Mouse (Mus musculus) testis, adult 2 months (tissue): ENCODE results near the gene Slc16a10. TPM values are rescaled to one million over a fixed set of nuclear protein-coding genes. Genes with fewer than 3 reads are reported as not detected.

Experiments
- H3K27ac ChIP-seq: fragments of 200-500 bp; 2 replicates; pipeline ENCODE4 v1.5.1; 2012; ENCODE audit warnings: low read depth, low read length; ENCODE audit not compliant: control insufficient read depth, insufficient read depth
- H3K27me3 ChIP-seq: fragments of 200-500 bp; 2 replicates; pipeline ENCODE4 v1.6.1; 2012; ENCODE audit warnings: mild to moderate bottlenecking, low read length, moderate library complexity; ENCODE audit not compliant: control insufficient read depth, insufficient read depth
- H3K36me3 ChIP-seq: fragments of 200-500 bp; 2 replicates; pipeline ENCODE4 v1.6.1; 2012; ENCODE audit warnings: mild to moderate bottlenecking, low read length; ENCODE audit not compliant: control insufficient read depth, insufficient read depth
- H3K4me1 ChIP-seq: fragments of 200-500 bp; 2 replicates; pipeline ENCODE4 v1.6.1; 2012; ENCODE audit warnings: low read length; ENCODE audit not compliant: control insufficient read depth, insufficient read depth
- H3K4me3 ChIP-seq: fragments of 200-500 bp; 2 replicates; pipeline ENCODE4 v1.5.1; 2012; ENCODE audit warnings: low read depth, mild to moderate bottlenecking, low read length, moderate library complexity, mixed read lengths; ENCODE audit not compliant: control insufficient read depth
- CTCF ChIP-seq: fragments of 200-500 bp; IDR thresholded peaks from 2 replicates; pipeline ENCODE4 v1.5.1; 2012; ENCODE audit warnings: low read depth, mild to moderate bottlenecking, inconsistent platforms, low read length, moderate library complexity; ENCODE audit not compliant: control insufficient read depth, insufficient read depth, insufficient replicate concordance
- POLR2A ChIP-seq: fragments of 200-500 bp; IDR thresholded peaks from 2 replicates; pipeline ENCODE4 v1.6.1; 2012; ENCODE audit warnings: low read depth, mild to moderate bottlenecking, inconsistent platforms, low read length, moderate library complexity; ENCODE audit not compliant: control insufficient read depth
- polyA plus RNA-seq: library from polyadenylated mRNA; depleted of rRNA; stranded (reverse); fragments of >200 nt; gene quantifications from 2 replicates; pipeline ENCODE4 v1.2.3, GENCODE M21; 2012

Gene Slc16a10
- polyA plus RNA-seq, 1 experiment: 4.3 TPM

DNA sequence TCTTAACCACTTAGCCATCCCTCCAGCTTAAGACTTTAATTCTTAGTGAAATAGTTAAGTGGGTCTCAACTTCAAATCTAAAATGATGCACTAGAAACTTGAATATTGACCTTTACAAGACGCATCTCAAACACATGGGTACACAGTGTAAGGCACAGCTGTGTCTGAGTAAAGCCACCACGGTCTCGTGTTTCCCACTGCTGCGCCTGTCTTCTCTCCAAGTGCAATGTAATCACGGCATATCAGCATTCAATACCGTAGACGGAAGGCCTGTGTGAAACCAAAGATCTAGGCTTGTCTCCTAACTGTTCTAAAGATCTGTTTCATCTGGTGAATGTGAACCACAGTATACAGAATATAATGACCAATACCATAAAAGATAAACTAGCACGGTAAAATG lies 33.1 kb downstream of the Slc16a10 start:
- H3K27ac ChIP-seq: no peak overlapping the region
- H3K36me3 ChIP-seq: no peaks in the 10 kb centered on the region
- TF ChIP-seq CTCF: no peak
- TF ChIP-seq POLR2A: no peak
- H3K4me3 ChIP-seq: no peak overlapping the region
- H3K4me1 ChIP-seq: no peaks in the 10 kb centered on the region
- no peaks in the 10 kb centered on the region for H3K27me3 ChIP-seq

DNA sequence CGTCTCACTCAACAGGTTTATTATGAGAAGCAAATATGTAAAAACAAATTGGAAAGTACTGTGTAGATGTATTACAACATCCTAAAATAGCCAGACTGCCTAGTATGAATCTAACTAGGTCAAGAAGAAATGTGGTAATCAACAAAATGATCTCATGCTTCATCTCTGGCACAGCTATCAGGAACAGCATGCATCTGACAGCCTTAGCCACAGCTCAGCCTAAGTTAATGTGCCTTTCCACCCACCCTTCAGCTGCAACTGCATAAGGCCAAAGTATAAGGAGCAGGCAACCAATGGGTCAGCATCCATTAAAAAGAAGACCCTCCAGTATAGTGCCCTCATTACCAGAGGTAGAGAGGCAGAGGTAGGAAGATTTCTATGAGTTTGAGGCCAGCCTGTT lies 34.1 kb downstream of the Slc16a10 start:
- Histone ChIP-seq H3K27ac (no peak overlapping the region), H3K27me3 (no peaks in the 10 kb centered on the region), H3K36me3 (no peaks in the 10 kb centered on the region), H3K4me3 (no peak overlapping the region), H3K4me1 (no peaks in the 10 kb centered on the region)
- no peak for TF ChIP-seq POLR2A
- TF ChIP-seq CTCF: no peak

DNA sequence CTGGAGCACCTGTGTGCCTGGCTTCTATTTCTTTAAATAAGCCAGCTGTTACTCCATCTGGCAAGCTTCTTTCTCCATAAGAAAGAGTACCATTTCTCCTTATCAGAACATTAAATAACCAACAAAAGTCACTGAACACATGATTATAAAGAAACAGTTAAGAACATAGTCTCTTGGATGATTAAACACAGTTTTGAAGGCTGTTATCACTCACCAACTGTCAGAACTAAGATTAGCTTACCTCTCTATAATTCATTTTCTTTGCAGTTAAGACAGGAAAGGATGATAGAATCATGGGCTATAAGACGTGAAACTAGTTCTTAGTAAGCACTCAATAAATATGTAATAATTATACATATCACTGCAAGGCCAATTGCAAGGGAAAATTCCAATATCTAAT lies 36.9 kb downstream of the Slc16a10 start:
- no peaks in the 10 kb centered on the region for H3K36me3 ChIP-seq
- TF ChIP-seq CTCF (no peak), POLR2A (no peak)
- H3K27ac ChIP-seq: no peak overlapping the region
- H3K4me3 ChIP-seq: no peak overlapping the region
- H3K27me3 ChIP-seq: no peaks in the 10 kb centered on the region
- no peaks in the 10 kb centered on the region for H3K4me1 ChIP-seq

DNA sequence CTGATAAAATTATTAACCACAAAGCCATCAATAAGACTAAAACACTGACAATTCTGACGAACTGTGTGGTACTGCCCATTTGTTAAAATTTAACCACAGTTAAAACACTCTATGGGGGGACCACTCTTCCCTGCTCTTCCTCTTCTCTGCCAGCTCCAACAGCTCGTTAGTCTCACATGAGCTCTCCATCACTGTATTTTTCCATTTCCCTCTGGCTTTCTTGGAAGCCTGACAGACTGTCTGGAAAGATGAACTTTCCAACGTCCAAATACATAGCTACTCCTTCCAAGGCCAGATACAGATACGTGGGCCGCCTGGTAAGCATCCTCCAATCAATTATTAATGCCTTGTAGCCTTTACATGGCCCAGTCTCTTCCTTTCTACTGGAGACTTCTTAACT lies 38.3 kb downstream of the Slc16a10 start:
- no peaks in the 10 kb centered on the region for H3K27me3 ChIP-seq
- TF ChIP-seq CTCF (no peak), POLR2A (no peak)
- H3K4me3 ChIP-seq: no peak overlapping the region
- no peaks in the 10 kb centered on the region for H3K4me1 ChIP-seq
- H3K36me3 ChIP-seq: no peaks in the 10 kb centered on the region
- no peak overlapping the region for H3K27ac ChIP-seq

DNA sequence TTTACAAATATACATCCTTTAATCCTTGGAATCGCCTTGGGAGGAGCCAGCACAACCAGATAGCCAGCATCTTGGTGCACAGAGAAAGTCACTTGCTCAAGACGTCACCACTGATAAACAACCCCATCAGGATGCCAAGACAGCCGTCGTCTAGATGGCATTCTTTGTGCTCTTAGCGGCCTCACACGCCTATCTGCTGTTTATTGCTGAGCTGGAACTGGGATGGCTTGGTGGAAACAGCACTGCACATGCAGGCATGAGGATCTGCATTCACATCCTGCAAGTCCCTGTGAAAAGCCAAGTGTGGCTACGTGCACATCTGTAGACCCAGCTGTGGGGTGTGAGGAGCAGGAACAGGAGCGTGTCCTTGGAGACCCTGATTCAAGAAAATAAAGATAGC lies 39.1 kb downstream of the Slc16a10 start:
- TF ChIP-seq POLR2A (no peak), CTCF (no peak)

DNA sequence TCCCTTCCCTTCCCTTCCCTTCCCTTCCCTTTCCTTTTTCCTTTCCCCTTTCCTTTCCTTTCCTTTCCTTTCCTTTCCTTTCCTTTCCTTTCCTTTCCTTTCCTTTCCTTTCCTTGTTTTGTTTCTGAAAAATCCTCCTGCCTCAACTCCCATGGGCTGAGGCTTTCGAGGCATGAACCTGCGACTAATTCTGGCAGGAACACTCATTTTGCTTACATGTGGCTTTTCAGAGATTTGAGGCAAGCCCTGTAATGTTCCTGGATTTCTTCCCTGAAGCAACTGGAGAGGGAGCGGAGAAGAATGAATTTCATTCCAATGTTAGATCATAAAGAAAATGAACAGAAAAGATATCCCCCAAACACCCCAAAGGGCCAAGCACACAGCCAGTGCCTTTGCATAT lies 39.9 kb downstream of the Slc16a10 start:
- no peaks in the 10 kb centered on the region for H3K27me3 ChIP-seq
- no peaks in the 10 kb centered on the region for H3K4me1 ChIP-seq
- H3K27ac ChIP-seq: no peak overlapping the region
- no peaks in the 10 kb centered on the region for H3K36me3 ChIP-seq
- no peak overlapping the region for H3K4me3 ChIP-seq
- TF ChIP-seq CTCF (no peak), POLR2A (no peak)

More for the DNA sequence above, 39.1 kb downstream of the Slc16a10 start:
- no peak overlapping the region for H3K27ac ChIP-seq
- H3K4me1 ChIP-seq: no peaks in the 10 kb centered on the region
- no peaks in the 10 kb centered on the region for H3K27me3 ChIP-seq
- H3K36me3 ChIP-seq: no peaks in the 10 kb centered on the region
- no peak overlapping the region for H3K4me3 ChIP-seq

DNA sequence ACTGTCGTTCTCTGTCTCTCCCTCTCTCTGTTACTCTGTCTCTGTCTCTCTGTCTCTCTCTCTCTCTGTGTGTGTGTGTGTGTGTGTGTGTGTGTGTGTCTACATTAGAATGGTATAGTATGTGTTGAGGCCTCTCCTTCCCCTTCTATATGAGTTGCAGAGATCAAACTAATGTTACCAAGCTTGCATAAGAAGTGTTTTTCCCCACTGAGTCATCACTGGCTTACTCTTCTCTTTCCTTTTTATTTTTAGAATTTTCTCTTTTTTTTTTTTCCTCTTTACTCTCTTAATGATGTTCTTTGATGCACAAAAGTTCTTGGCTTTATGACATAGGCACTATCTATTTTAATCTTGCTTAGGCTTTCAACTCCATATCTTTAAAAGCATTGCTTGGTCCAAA lies 43.6 kb downstream of the Slc16a10 start:
- TF ChIP-seq POLR2A (no peak), CTCF (no peak)
- H3K4me1 ChIP-seq: no peaks in the 10 kb centered on the region
- H3K36me3 ChIP-seq: no peaks in the 10 kb centered on the region

DNA sequence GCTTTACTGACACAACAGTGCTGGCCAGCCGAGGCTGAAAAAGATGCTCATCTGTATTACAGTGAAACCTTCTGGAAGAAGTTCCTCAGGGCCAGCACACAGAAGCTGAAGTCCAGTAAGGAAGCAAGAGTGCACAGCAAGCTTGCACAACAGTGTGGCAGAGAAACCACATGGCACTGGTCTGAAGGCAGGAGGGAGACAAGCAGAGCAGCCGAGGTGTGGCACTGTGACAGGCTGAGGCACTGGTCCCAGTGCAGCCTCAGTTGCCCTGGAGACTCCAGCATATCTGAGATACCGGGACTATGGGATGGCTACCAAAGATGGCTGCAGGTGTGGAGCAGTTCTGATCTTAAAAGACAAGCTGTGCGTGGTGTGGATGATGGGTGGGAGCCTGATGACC lies 44.5 kb downstream of the Slc16a10 start:
- no peaks in the 10 kb centered on the region for H3K4me1 ChIP-seq
- H3K27me3 ChIP-seq: no peaks in the 10 kb centered on the region
- no peaks in the 10 kb centered on the region for H3K36me3 ChIP-seq
- no peak overlapping the region for H3K27ac ChIP-seq
- no peak for TF ChIP-seq CTCF
- TF ChIP-seq POLR2A: no peak
- H3K4me3 ChIP-seq: 0 out of 2 replicates have a peak overlapping the region, but pooled peaks have one; percentile 1

More for the DNA sequence above, 43.6 kb downstream of the Slc16a10 start:
- Histone ChIP-seq H3K27ac (no peak overlapping the region), H3K4me3 (no peak overlapping the region; the same call in 1 of the 2 replicates), H3K27me3 (no peaks in the 10 kb centered on the region)
